Mouse (Mus musculus) c-Kit-negative CD71-positive TER-119-positive erythroid progenitor cells, embryonic 14.5 days (primary cell): ENCODE data around the gene Naa11.

Experiments
- DNase-seq: peaks from one replicate; pipeline ENCODE4 v3.0.0-alpha.2; 2013; ENCODE audit warnings: low read depth, low spot score

Gene Naa11

DNA sequence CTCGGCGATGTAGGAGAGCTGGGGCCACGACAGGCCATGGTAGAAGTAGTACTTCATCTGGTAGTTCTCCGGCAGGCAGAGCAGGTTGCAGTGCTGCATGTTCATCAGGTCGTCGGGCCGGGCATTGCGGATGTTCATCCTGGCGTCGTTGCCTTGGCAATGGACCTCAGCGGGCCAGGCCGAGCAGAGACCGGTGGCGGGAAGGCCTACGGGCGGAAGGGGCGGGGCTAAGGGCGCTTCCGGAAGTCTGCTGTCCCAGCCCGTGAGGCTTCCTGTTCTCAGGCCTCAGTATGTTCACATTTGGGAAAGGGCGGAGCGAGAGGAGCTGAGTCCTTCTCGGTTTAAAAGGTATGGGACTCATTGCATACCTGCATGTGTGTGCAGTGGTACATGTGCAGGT lies at the start of gene Naa11:
Naa11 (minus strand) TSS at position 220 of the 400 bp plus-strand sequence.
- DNase-seq, result no peak

DNA sequence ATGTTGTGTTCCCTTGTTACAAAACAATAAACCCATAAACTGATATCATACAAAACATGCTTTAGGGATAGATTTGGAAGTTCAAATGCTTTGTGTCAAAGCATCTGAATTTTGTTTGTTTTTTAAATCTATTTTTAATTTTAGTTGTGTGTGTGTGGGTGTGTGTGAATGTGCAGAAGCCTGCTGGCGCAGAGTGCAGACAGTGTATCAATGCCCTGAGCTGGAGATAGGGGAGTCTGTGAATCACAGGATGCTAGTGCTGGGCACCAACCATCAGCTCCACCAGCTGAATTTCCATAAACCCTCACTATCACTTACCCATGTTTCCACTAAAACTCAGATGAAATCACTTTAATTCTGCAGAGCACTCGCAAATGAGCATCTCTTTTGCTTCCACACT lies 40.3 kb upstream of the Naa11 start:
- no peak for DNase-seq

DNA sequence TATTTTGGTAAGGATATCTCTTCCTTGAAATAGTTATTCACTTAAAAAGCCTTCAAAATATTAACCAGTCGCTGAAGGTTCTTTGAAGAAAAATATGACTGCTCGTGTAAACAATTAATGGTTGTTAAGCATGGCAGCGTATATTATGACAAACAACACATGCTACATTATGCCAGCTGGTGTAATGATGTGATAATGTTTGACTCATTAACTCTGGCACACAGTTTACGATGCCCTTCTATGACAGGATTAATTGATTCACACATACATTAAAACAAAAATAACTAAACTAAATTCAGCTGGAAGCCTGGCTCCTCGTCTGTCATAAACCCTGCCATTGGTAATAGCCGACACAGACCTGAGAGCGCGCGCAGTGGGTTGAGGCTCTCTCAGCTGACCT lies 37.8 kb upstream of the Naa11 start:
- no peak for DNase-seq

DNA sequence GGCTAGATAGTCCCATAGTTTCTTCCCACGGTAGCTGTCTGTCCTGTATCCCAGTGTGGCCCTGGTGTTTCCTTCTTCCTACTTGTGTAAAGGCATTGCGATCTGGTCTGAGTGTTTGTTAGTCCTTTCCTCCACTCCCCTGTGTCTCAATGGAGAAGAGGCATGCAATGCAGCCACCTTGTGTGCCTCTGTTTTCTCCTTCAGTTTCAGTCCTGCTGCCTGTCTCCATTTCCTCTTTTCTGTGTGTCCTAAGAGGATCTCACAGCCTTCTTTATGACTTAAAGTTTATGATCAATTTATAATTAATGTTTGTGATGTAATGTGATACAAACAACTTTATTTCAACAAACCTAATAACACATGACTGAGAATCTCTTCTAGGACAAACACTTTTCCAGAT lies 29.5 kb upstream of the Naa11 start:
- no peak for DNase-seq

DNA sequence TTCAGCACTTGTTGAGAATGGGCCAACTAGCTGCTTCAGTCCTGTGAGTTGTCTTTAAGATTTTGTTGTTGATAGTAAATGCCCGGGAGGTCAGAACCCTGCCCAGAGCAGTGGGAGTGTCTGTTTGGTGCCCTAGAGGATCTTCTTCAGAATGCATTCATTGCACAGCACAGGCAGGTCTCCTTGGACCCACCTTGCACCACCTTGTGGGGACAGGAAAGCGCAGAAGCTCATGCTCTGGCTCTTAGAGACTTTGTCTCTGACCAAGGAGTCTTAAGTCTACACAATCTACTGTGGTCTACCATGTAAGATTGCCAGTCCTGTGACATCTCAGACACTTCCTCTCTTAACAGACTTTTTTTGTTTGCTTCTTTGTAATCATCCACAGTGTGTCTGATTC lies 25.0 kb upstream of the Naa11 start:
- no peak for DNase-seq

DNA sequence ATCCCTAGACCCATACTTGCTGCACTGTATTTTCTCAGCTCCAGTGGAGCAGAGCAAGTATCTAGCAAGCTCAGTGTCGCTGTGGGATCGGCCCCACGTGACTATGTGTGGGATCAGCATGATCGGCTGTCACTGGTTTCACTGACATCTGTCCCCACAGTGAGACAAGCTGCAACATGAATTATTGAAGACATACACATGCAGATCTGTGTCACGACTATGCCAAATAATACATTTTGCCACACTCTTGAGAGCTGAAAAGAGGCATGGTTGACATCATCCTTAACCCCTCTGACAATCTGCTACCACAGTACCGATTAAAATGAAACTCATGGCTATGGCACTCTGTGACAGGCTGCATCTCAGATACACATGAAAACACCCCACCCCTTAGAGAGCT lies 23.7 kb upstream of the Naa11 start:
- DNase-seq, result no peak

- no peak for DNase-seq
These were observed 21.5 kb upstream of the Naa11 start for GRCm38 (mm10) chr5:97413716-97414115.

- no peak for DNase-seq
These were observed 18.0 kb upstream of the Naa11 start for GRCm38 (mm10) chr5:97410190-97410589.

- DNase-seq, result no peak
These were observed 17.1 kb upstream of the Naa11 start for GRCm38 (mm10) chr5:97409234-97409704.

- DNase-seq, result no peak
These were observed 8.9 kb upstream of the Naa11 start for GRCm38 (mm10) chr5:97401042-97401441.

GRCm38 (mm10) chr5:97397585-97397984 lies 5.4 kb upstream of the Naa11 start:
- no peak for DNase-seq

DNA sequence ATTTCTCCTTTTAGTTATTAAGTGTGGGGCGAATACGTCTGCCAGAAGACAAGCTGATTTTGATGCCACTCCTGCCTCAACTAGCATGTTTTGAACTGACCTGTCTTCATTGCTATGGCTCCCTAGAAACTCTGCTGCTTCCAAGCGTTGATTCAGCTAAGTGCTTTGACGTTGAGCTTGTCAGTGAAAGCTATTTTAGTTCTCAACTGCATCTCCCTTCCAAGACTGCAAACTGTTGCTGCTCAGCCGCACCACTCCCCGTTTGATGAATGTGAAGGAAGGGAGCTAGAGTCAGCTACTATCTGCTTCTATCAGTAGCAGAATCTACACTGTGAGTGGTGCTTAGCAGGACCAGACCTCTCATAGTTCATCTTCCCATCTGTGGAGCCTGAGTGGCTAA lies 4.6 kb downstream of the Naa11 start:
- no peak for DNase-seq

DNA sequence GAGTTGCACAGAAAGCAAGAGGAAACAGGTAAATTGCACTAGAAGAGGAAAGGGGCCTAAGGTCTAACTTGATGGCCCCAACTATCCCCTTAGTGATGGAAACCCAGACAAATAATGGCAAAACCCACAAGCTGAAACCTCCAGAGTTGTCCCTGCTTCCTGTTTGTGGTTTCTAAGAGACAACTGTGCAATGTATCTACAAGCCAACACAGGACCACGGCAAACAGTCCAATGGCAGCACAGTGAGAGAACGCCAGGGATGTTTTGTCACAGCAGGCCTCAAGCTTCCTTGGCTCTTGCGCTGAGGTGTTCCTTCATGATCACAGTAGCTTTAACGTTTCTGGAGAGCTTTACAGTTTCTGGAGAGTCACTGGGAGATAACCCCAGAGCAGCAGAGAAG lies 7.8 kb downstream of the Naa11 start:
- no peak for DNase-seq

DNA sequence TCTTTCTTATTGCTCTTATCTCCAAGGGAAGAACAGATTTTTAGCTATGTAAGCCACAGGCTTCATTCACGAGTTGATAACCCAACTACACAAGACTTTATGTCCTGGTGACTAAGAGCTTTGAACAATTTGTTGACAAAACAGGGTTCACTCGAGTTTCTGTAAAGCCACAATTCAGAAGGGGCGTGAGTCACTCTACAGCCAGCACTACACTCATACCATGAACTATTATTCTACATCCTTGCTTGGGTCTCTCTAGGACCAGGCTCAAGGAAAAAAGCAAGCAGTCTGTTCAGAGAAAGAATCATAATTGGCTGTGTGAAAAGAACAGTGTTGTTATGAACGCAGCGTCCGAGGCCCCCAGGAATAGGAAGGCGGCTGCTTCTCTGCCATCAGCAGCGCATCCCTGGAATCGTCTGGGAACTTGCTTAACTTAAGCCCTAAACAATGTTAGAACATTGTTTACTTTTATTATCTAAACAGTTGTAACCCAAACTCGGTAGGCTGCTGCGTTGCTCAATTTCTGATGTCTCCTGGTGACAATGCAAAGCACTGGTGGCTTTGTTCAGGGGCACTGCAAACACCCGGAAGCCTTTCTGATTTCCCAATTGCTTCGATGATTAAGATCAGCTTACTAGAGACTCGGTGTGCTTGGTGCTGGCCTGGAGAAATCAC lies 9.5 kb downstream of the Naa11 start:
- DNase-seq, result no peak

GRCm38 (mm10) chr5:97379976-97380375 lies 12.2 kb downstream of the Naa11 start:
- no peak for DNase-seq

DNA sequence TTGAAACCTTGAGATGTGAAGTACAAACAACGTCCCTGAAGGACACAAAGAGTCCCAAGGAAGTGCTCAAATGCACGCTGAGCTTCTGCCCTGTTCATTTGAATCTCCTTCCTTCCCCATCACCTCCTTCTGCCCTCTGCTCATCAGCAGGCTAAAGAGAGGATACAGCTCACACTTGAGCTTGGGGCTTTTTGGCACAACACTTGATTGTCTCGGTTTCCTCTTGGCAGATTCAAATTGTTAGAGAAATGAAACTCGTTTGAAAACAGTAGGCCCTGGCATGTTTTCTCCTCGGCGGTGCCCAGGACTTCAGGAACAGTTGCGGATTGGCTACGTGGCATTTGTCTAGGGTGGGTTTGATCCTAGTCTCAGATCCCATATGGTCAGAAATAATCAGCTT lies 27.4 kb downstream of the Naa11 start:
- DNase-seq, result no peak

- DNase-seq, result no peak
These were observed 27.9 kb downstream of the Naa11 start for GRCm38 (mm10) chr5:97364252-97364651.

DNA sequence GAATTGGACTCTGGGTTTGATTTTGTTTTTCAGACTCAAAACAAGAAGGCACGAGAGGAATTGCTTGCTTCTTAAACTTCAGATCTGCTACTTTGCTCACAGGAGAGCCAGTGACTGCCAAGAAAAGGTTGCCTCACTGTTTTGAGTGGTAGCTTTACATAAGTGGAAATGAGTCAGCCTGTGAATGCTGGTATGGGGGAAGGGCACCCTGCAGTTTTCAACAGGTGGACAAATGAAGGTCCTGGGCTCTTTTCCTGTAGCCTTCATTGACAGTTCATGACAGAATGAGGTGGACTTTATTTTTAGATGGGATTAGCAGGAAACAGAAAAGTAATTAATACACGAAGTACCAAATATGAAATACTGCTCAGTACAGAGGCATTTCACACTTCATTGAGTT lies 29.6 kb downstream of the Naa11 start:
- no peak for DNase-seq

DNA sequence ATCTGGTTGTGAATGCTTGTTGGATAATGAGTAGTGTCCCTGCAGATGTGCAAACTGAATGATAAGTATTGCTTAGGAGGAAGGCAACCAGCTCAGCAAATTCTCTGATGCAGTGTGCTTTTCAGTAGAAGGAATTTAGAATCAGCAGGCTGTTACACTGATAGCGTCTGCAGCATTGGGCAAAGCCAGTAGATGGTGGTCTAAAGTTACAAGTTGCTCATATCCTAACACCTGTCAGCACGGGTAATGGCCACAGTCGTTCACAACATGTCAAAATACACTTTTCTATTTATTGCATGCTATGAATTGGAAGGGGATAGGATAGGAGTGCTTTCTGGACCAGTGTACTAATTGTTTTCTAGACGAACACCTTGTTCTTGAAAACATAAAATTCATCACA lies 33.1 kb downstream of the Naa11 start:
- DNase-seq, result no peak

- no peak for DNase-seq
These were observed 36.0 kb downstream of the Naa11 start for GRCm38 (mm10) chr5:97356135-97356534.

DNA sequence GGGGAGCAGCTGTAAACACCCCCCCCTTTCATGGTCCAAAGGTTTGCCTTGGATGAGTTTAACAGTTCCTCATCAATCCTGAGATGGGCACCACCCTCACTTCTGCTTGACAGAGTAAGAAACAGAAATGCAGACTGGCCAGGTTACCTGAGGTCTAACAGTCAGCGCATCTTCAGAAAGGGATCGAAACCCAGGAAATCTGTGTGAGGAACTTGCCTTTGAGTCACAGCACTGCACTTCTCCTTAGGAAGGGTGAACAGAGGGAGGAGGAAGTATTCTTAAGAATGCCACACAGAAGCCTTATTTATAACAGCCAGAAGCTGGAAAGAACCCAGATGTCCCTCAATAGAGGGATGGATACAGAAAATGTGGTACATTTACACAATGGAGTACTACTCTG lies 37.0 kb downstream of the Naa11 start:
- no peak for DNase-seq

GRCm38 (mm10) chr5:97348760-97349159 lies 43.4 kb downstream of the Naa11 start:
- no peak for DNase-seq

GRCm38 (mm10) chr5:97348310-97348709 lies 43.9 kb downstream of the Naa11 start:
- no peak for DNase-seq

DNA sequence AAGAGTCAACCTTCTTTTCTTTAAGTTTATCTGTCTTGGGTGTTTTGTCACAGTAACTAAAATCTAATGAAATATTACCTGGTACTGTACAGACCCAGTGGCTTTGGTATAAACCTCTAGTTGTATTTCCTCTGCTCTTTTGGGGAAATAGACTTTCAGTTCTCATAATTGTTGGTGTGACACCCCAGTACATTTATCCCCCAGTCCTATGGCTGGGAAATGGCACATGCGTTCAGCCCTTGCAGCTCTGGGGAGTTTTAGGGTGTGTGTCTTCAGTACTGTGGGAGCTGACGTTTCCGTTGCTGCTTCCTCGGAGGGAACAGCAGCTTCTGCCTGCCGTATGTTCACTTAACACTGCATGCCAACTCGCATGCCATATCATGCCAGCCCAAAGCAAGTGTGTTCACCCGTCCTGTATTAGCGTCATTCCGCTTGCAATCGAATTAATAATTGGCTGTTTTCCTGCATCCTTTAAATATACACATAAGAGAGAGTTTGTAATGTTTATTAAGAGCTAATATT lies 46.4 kb downstream of the Naa11 start:
- DNase-seq, result no peak
